Mouse (Mus musculus): ENCODE measurements around the gene Rnasek. TPM values are rescaled to one million over a fixed set of nuclear protein-coding genes. Genes with fewer than 3 reads are reported as not detected.

Gene Rnasek
- polyA plus RNA-seq, 1 experiment from 2014 or later, result 106 TPM

DNA sequence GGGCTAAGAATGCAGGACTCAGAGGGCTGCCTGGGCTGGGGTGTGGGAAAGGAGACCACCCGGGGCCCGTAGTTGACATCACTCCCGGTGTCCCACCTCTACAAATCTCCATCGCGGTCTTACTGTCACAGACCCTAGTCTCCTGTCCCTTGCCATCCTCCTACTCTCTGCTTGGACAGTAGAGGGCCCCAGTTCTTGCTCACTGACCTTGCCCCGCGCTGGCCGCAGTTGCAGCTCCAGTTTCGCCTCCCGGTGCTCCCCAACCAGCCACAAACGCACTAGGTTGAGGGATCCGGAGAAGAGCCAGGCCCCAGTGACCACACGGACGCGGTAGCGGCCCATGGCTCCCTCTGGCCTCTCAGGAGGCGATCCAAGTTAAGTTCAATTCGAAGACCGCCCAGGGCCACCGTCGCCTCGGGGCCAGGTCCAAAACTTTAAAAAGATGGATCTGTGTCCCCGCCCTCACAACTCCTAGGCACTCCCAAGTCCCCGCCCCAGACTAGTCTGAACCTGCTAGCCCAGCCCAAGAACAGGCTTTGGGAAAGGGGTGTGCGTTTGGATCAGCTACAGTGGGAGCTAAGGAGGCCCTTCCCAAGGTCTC lies 15.4 kb upstream of the Rnasek start, which contains the start of gene Alox12:
Gene Alox12 (minus strand): TSS at position 423 of the 601 bp plus-strand sequence.
- Histone ChIP-seq H3K4me1 (peaks cover 19% of the 10 kb centered on the region), H3K36me3 (replicated peaks) (no peaks in the 10 kb centered on the region), H3K4me3 (peak within 1 kb of the TSS; percentile 54), H3K27ac (replicated peaks) (peak within 1 kb of the TSS; percentile 55; the same call in 1 of the 2 replicates), H3K9me3 (no peaks in the 10 kb centered on the region), H3K27me3 (replicated peaks; ENCODE audit: low read depth, poor library complexity, severe bottlenecking) (peaks cover 61% of the 10 kb centered on the region)
- peak; percentile 65 for DNase-seq (ENCODE audit: low spot score)
- under 1% methylated on average over 25 of the region's 25 CpGs for WGBS

DNA sequence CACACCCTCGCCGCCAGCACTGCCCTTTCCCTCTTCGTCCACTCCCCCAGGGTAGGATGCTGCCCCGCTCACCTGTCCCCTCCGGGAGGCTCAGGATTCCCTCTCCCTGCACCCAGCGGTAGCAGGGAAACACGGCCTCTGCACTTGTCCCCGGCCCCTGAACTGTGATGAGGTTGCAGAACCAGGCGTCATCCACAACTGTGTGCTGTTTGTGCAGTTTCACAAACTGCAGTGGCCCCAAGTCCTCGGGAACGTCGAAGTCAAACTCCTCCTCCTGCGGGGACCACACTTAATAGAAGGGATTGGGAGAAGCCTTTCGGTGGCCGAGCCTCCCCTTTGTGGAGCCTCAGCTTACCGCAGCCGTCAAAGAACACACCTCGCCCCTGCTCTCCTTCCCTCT lies 14.7 kb upstream of the Rnasek start:
- Histone ChIP-seq H3K27me3 (replicated peaks; ENCODE audit: low read depth, poor library complexity, severe bottlenecking) (peaks cover 61% of the 10 kb centered on the region), H3K9me3 (no peaks in the 10 kb centered on the region)

GRCm38 (mm10) chr11:70251853-70252252 lies 12.2 kb upstream of the Rnasek start:
- peaks cover 19% of the 10 kb centered on the region for H3K4me1 ChIP-seq
- DNase-seq (ENCODE audit: low spot score), result no peak
- H3K27me3 ChIP-seq (replicated peaks; ENCODE audit: low read depth, poor library complexity, severe bottlenecking), result peaks cover 61% of the 10 kb centered on the region
- no peak overlapping the region for H3K4me3 ChIP-seq
- H3K9me3 ChIP-seq, result no peaks in the 10 kb centered on the region
- no peak overlapping the region for H3K27ac ChIP-seq (replicated peaks)
- no peaks in the 10 kb centered on the region for H3K36me3 ChIP-seq (replicated peaks)
- 80% methylated on average over 8 of the region's 8 CpGs for WGBS

More for the DNA sequence above, 14.7 kb upstream of the Rnasek start:
- H3K4me3 ChIP-seq, result peak overlapping the region; percentile 54
- no peaks in the 10 kb centered on the region for H3K36me3 ChIP-seq (replicated peaks)
- DNase-seq (ENCODE audit: low spot score), result peak; percentile 23
- WGBS, result 3% methylated on average over 18 of the region's 18 CpGs
- H3K27ac ChIP-seq (replicated peaks), result no peak overlapping the region; the same call in 1 of the 2 replicates
- H3K4me1 ChIP-seq, result peaks cover 19% of the 10 kb centered on the region

DNA sequence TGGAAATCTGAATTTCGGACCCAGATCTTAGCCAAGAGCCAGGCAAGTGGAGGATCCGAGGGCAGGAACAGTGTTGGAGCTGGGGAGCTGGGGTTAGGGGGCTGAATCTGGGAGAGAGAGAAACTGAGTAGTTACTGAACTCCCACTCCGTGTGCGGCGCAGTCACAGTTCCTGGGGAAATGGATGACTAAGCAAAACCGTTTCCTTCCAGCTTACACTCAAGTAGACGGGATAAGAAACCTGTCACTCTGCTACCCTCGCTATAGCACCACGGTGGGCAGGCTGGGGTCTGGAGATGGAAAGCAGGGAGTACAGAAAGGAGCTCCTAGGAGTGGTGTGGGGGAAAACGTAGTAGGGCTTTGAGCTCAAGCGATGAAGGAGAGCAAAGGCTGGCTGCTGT lies 10.5 kb upstream of the Rnasek start:
- 77% methylated on average over 11 of the region's 11 CpGs for WGBS
- peaks cover 14% of the 10 kb centered on the region for H3K4me1 ChIP-seq
- H3K36me3 ChIP-seq (replicated peaks), result no peaks in the 10 kb centered on the region
- H3K27ac ChIP-seq (replicated peaks), result no peak overlapping the region
- no peak overlapping the region for H3K4me3 ChIP-seq
- peaks cover 53% of the 10 kb centered on the region for H3K27me3 ChIP-seq (replicated peaks; ENCODE audit: low read depth, poor library complexity, severe bottlenecking)
- H3K9me3 ChIP-seq, result no peaks in the 10 kb centered on the region
- DNase-seq (ENCODE audit: low spot score), result no peak

DNA sequence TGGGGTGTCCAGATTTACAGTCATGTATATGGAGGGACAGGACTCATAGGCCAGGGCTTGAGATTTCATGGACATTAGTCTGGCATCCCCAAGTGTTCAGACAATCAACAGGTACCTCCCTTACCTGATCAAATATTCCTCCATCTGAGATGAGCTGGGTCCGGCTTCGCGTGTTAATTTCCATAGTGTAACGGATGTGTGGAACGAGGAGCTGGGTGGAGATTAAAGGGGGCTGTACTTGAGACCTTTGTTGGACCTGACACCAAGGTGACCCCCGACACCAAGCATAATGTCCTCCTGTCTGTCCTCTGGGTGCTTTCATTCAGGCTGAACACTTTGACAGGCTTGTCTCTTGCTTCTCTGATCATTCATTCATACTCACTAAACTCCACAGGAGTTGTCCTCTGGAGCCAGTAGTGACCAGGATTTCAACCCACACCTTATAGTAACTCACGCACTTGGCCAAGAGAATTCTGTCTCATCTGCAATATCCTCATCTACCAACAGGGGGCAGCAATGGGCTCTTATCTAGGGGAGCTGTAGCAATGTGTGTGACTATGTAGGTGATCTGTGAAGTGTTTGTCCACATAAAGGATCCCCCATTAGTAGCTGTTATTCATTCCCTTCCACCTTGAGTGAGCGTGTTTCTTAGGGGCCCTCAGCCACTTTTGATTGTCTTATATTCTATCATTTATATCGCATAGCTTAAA lies 7.6 kb upstream of the Rnasek start:
- Histone ChIP-seq H3K27me3 (replicated peaks; ENCODE audit: low read depth, poor library complexity, severe bottlenecking) (peaks cover 24% of the 10 kb centered on the region), H3K36me3 (replicated peaks) (no peaks in the 10 kb centered on the region), H3K27ac (replicated peaks) (no peak overlapping the region), H3K4me3 (no peak overlapping the region), H3K4me1 (no peaks in the 10 kb centered on the region), H3K9me3 (no peaks in the 10 kb centered on the region)
- DNase-seq (ENCODE audit: low spot score), result peak; percentile 66
- whole genome bisulfite sequencing, result 50% methylated on average over 9 of the region's 9 CpGs

DNA sequence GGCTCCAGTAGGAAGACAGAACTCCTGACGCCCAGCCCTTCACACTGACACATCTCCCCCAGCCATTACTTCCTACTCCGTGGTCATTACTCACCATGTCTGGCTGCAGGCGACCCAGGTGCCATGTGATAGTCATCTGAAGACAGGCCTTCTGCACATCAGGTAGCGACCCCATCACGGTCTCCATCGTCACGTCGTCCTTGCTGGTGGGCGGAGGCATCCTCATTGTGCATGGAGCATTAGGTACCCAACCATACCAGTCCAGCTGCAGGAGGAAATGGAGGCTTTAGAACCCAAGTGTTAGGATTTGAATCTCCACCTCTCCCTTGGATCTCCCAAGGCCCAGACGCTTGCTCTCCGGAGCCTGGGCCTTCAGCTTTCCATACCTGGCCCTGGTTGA lies 2.9 kb upstream of the Rnasek start:
- Histone ChIP-seq H3K27ac (replicated peaks) (no peak overlapping the region), H3K36me3 (replicated peaks) (no peaks in the 10 kb centered on the region), H3K4me3 (peak overlapping the region; percentile 11; the same call in 1 of the 2 replicates), H3K4me1 (peaks cover 20% of the 10 kb centered on the region), H3K27me3 (replicated peaks; ENCODE audit: low read depth, poor library complexity, severe bottlenecking) (peaks cover 7% of the 10 kb centered on the region), H3K9me3 (no peaks in the 10 kb centered on the region)
- peak; percentile 6 for DNase-seq (ENCODE audit: low spot score)
- WGBS, result 70% methylated on average over 11 of the region's 11 CpGs

- WGBS, result 15% methylated on average over 23 of the region's 23 CpGs
Measured at GRCm38 (mm10) chr11:70238591-70239440, 826 bp downstream of the Rnasek start.

GRCm38 (mm10) chr11:70237457-70238167 lies 2.0 kb downstream of the Rnasek start, which contains the start of gene 0610010K14Rik:
0610010K14Rik (minus strand) TSS chr11:70237914.
- no peaks in the 10 kb centered on the region for H3K27me3 ChIP-seq (replicated peaks; ENCODE audit: low read depth, poor library complexity, severe bottlenecking)
- peak; percentile 99 for DNase-seq (ENCODE audit: low spot score)
- peak within 1 kb of the TSS; percentile 93 for H3K27ac ChIP-seq (replicated peaks)
- H3K4me1 ChIP-seq, result peaks cover 68% of the 10 kb centered on the region
- peaks cover 22% of the 10 kb centered on the region for H3K36me3 ChIP-seq (replicated peaks)
- no peaks in the 10 kb centered on the region for H3K9me3 ChIP-seq
- peak within 1 kb of the TSS; percentile 96 for H3K4me3 ChIP-seq
- under 1% methylated on average over 70 of the region's 70 CpGs for WGBS

More at GRCm38 (mm10) chr11:70238591-70239440, 826 bp downstream of the Rnasek start:
- H3K27me3 ChIP-seq (replicated peaks; ENCODE audit: low read depth, poor library complexity, severe bottlenecking), result no peaks in the 10 kb centered on the region
- no peaks in the 10 kb centered on the region for H3K9me3 ChIP-seq
- peak overlapping the region; percentile 96 for H3K4me3 ChIP-seq
- H3K36me3 ChIP-seq (replicated peaks), result peaks cover 22% of the 10 kb centered on the region
- peaks cover 56% of the 10 kb centered on the region for H3K4me1 ChIP-seq
- DNase-seq (ENCODE audit: low spot score), result no peak
- H3K27ac ChIP-seq (replicated peaks), result peak overlapping the region; percentile 96

GRCm38 (mm10) chr11:70236717-70237116 lies 2.9 kb downstream of the Rnasek start:
- 55% methylated on average over 7 of the region's 7 CpGs for WGBS

GRCm38 (mm10) chr11:70235254-70235900 lies 4.3 kb downstream of the Rnasek start:
- H3K27me3 ChIP-seq (replicated peaks; ENCODE audit: low read depth, poor library complexity, severe bottlenecking), result peaks cover 19% of the 10 kb centered on the region
- H3K4me1 ChIP-seq, result peaks cover 71% of the 10 kb centered on the region
- no peaks in the 10 kb centered on the region for H3K9me3 ChIP-seq
- no peak for DNase-seq (ENCODE audit: low spot score)
- H3K4me3 ChIP-seq, result peak overlapping the region; percentile 5; the same call in 1 of the 2 replicates
- H3K36me3 ChIP-seq (replicated peaks), result peaks cover 22% of the 10 kb centered on the region
- no peak overlapping the region for H3K27ac ChIP-seq (replicated peaks)
- 91% methylated on average over 12 of the region's 12 CpGs for WGBS

More at GRCm38 (mm10) chr11:70236717-70237116, 2.9 kb downstream of the Rnasek start:
- peaks cover 6% of the 10 kb centered on the region; the same call in 1 of the 2 replicates for H3K27me3 ChIP-seq (replicated peaks; ENCODE audit: low read depth, poor library complexity, severe bottlenecking)
- H3K9me3 ChIP-seq, result no peaks in the 10 kb centered on the region
- H3K27ac ChIP-seq (replicated peaks), result peak overlapping the region; percentile 93
- peaks cover 75% of the 10 kb centered on the region for H3K4me1 ChIP-seq
- peaks cover 22% of the 10 kb centered on the region for H3K36me3 ChIP-seq (replicated peaks)
- peak overlapping the region; percentile 96 for H3K4me3 ChIP-seq
- DNase-seq (ENCODE audit: low spot score), result no peak

- 86% methylated on average over 8 of the region's 8 CpGs for WGBS
- H3K4me1 ChIP-seq, result peaks cover 78% of the 10 kb centered on the region
- no peaks in the 10 kb centered on the region for H3K9me3 ChIP-seq
- H3K4me3 ChIP-seq, result 0 out of 2 replicates have a peak overlapping the region, but pooled peaks have one; percentile 21
- peaks cover 27% of the 10 kb centered on the region for H3K27me3 ChIP-seq (replicated peaks; ENCODE audit: low read depth, poor library complexity, severe bottlenecking)
- H3K36me3 ChIP-seq (replicated peaks), result peaks cover 22% of the 10 kb centered on the region
- peak overlapping the region; percentile 87; the same call in 1 of the 2 replicates for H3K27ac ChIP-seq (replicated peaks)
- no peak for DNase-seq (ENCODE audit: low spot score)
Measured at GRCm38 (mm10) chr11:70234497-70234896, 5.1 kb downstream of the Rnasek start.
